Mouse (Mus musculus): ENCODE results near the gene Zbtb20. TPM values are rescaled to one million over a fixed set of nuclear protein-coding genes. Genes with fewer than 3 reads are reported as not detected.

The Zbtb20 gene
- total and polyA plus RNA-seq, 3 experiments = 1.8 to 18.1 (median 6.6) TPM

DNA sequence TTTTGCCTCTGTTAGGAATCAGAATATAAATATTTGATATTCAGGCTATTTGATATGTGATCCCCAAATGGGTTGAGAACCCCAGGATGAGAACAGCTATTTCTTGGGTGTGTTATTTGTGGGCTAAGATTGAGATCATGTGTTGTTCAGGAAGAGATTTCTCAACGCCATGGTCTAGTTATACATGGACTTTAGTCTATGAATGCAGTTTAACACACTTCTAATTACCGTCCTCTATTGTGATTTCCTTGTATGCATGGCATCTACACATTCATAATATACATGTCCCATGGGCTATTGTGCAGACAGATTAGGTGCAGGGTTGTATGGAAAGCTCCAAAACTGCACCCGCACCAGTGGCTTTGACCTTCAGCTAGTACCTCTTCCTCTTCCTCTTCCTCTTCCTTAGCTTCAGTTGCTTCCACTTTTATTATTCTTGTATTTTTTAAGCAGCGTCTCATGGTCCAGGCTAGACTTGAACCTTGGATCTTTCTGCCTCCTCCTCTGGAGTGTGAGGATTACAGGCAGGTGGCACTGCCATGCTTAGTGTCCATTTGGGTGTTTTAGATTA is 711.3 kb downstream of the Zbtb20 start:
- no peaks in the 10 kb centered on the region for H3K9me3 ChIP-seq (replicated peaks)
- no peak for ATAC-seq (ENCODE audit: extremely low read depth, insufficient number of reproducible peaks, low FRiP score, poor library complexity, severe bottlenecking)
- H3K4me3 ChIP-seq (ENCODE audit: low read depth, low read length) = no peak overlapping the region
- H3K27me3 ChIP-seq (ENCODE audit: insufficient read depth, low read length) = no peaks in the 10 kb centered on the region
- DNase-seq (ENCODE audit: low spot score) = no peak
- TF ChIP-seq CTCF (IDR thresholded peaks at IDR 0.05; ENCODE audit: low read depth, low read length) (no peak), GATA1 (IDR thresholded peaks at IDR 0.05; ENCODE audit: borderline replicate concordance, low read length) (no peak), GATA2 (IDR thresholded peaks at IDR 0.05; ENCODE audit: borderline replicate concordance, low read depth, low read length) (no peak), POLR2AphosphoS5 (IDR thresholded peaks at IDR 0.05; ENCODE audit: insufficient replicate concordance, low read depth, low read length) (no peak)
- no peaks in the 10 kb centered on the region for H3K36me3 ChIP-seq (replicated peaks)
- H3K4me1 ChIP-seq (ENCODE audit: insufficient read depth, low read depth, low read length) = no peaks in the 10 kb centered on the region

DNA sequence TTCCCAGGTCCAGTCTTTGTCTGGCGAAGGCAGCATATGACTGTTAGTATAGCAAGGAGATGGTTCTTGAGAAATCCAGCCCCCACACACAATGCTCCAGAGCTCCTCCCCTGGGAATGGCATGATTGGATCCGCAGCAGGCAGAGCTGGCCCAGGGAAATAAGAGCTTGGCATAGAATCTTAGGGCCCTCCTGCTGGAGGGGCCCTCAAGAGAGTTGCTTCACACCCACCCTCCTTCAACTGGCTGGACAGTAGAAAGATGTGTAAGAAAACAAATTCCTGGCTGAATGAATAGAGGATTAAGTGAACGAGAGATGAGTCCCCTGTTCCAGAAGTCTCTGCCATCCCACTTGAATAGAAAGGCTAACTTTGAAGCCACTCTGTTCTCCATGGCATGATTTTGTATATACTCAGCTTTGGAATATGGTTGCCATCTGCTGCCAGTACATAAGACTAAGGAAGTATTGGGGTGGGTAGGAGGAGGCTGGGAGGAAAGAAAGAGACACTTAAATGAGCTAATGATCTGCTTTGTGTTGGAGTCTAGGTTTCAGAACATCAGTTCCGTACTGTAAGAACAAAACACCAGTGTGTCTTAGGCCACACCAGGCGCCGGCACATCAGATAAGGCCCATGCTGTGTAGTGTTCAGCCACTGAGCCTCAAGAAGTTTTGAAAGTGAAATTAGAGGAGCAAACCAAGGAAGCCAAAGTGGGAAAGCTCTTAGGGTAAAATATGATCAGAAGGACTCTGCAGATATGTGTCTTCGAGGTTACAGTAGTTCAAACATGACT is 715.2 kb downstream of the Zbtb20 start:
- Histone ChIP-seq H3K4me1 (ENCODE audit: insufficient read depth, low read depth, low read length) (no peaks in the 10 kb centered on the region), H3K9me3 (replicated peaks) (no peaks in the 10 kb centered on the region), H3K27me3 (ENCODE audit: insufficient read depth, low read length) (no peaks in the 10 kb centered on the region), H3K36me3 (replicated peaks) (no peaks in the 10 kb centered on the region), H3K4me3 (ENCODE audit: low read depth, low read length) (no peak overlapping the region)
- TF ChIP-seq CTCF (IDR thresholded peaks at IDR 0.05; ENCODE audit: low read depth, low read length) (no peak), POLR2AphosphoS5 (IDR thresholded peaks at IDR 0.05; ENCODE audit: insufficient replicate concordance, low read depth, low read length) (no peak), GATA2 (IDR thresholded peaks at IDR 0.05; ENCODE audit: borderline replicate concordance, low read depth, low read length) (no peak), TAL1 (conservative IDR thresholded peaks at IDR 0.05; ENCODE audit: low read depth, low read length) (no peak), GATA1 (IDR thresholded peaks at IDR 0.05; ENCODE audit: borderline replicate concordance, low read length) (no peak)
- ATAC-seq (ENCODE audit: extremely low read depth, insufficient number of reproducible peaks, low FRiP score, poor library complexity, severe bottlenecking) (no peak), DNase-seq (ENCODE audit: low spot score) (no peak)

DNA sequence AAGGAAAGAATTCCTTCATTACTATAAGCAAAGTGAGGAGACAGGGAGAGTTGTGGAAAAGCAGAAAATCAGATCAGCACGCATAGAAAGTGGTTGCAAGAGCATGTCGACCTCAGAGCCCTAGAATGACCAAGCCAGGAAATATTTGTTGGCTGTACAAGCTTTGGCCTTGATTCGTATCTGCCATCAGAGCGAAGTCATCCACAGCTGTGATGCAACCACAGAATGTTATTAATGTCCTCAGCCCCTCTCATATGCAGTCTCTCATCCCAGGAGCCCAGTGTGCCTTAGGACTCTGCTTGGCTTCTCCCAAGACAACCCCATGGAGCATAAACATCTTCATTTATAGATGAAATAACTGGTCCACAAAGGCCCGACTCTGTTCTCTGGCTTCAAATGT is 716.4 kb downstream of the Zbtb20 start:
- TF ChIP-seq CTCF (IDR thresholded peaks at IDR 0.05; ENCODE audit: low read depth, low read length) (no peak), TAL1 (conservative IDR thresholded peaks at IDR 0.05; ENCODE audit: low read depth, low read length) (no peak), POLR2AphosphoS5 (IDR thresholded peaks at IDR 0.05; ENCODE audit: insufficient replicate concordance, low read depth, low read length) (no peak), GATA1 (IDR thresholded peaks at IDR 0.05; ENCODE audit: borderline replicate concordance, low read length) (no peak), GATA2 (IDR thresholded peaks at IDR 0.05; ENCODE audit: borderline replicate concordance, low read depth, low read length) (no peak)
- no peaks in the 10 kb centered on the region for H3K36me3 ChIP-seq (replicated peaks)
- no peaks in the 10 kb centered on the region for H3K27me3 ChIP-seq (ENCODE audit: insufficient read depth, low read length)
- H3K4me3 ChIP-seq (ENCODE audit: low read depth, low read length) = no peak overlapping the region
- ATAC-seq (ENCODE audit: extremely low read depth, insufficient number of reproducible peaks, low FRiP score, poor library complexity, severe bottlenecking) (no peak), DNase-seq (ENCODE audit: low spot score) (no peak)
- no peaks in the 10 kb centered on the region for H3K4me1 ChIP-seq (ENCODE audit: insufficient read depth, low read depth, low read length)
- H3K9me3 ChIP-seq (replicated peaks) = no peaks in the 10 kb centered on the region

DNA sequence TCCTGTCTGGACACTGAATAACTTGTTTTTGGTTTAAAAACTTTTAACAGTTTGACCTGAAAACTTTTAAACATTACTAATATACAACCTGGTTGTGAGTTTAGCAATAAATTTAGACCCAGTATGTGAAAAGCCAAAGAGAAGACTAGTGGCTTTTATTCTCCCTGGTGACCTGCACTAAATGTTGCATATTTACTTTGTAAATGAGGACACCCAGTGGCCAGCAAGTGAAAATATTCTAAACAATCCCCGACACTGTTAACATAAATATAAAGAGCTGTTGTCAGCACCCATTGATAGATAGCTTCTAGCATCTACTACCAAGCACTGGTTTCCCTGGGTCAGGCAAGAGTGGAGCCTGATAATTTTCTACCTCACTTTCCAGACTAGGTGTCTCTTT is 717.1 kb downstream of the Zbtb20 start:
- Histone ChIP-seq H3K9me3 (replicated peaks) (no peaks in the 10 kb centered on the region), H3K4me1 (ENCODE audit: insufficient read depth, low read depth, low read length) (no peaks in the 10 kb centered on the region)
- no peak for ATAC-seq (ENCODE audit: extremely low read depth, insufficient number of reproducible peaks, low FRiP score, poor library complexity, severe bottlenecking)

DNA sequence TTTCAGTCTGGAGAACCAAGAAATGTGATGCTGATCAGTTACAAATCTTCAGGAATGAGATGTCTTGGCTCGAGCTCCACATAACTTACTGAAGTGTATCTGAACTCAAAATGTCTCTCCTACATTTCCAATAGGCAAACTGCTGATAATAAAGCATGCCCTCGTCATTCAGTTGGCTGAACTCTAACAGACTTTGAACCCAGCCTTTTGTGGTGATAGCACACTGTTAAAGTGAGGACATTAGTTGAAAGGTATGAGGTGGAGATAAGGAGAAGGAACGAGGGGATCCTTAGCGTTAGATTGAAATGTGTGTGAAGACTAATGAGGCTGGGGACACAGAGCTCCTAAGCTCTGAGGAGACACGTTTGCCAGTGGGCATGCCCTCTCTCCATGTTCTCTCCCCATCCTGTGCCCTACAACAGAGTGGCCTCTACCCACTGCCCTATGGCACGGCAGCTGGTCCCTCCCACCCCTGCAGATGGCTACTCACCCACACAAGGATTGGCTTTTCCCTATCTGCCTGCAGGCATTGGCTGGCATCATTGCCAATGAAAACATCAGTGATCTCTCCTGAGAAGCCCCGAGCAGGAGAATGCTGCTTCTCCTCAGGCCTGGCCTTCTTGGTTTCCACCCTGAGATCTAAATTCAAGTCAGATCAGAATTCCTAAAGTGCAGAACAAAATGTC is 721.8 kb downstream of the Zbtb20 start:
- H3K36me3 ChIP-seq (replicated peaks) = no peaks in the 10 kb centered on the region
- DNase-seq (ENCODE audit: low spot score) (no peak), ATAC-seq (ENCODE audit: extremely low read depth, insufficient number of reproducible peaks, low FRiP score, poor library complexity, severe bottlenecking) (no peak)
- H3K4me3 ChIP-seq (ENCODE audit: low read depth, low read length) = no peak overlapping the region
- H3K9me3 ChIP-seq (replicated peaks) = no peaks in the 10 kb centered on the region
- no peaks in the 10 kb centered on the region for H3K27me3 ChIP-seq (ENCODE audit: insufficient read depth, low read length)
- no peaks in the 10 kb centered on the region for H3K4me1 ChIP-seq (ENCODE audit: insufficient read depth, low read depth, low read length)
- no peak for TF ChIP-seq GATA1 (IDR thresholded peaks at IDR 0.05; ENCODE audit: borderline replicate concordance, low read length)
- no peak for TF ChIP-seq GATA2 (IDR thresholded peaks at IDR 0.05; ENCODE audit: borderline replicate concordance, low read depth, low read length)

More for the DNA sequence above, 717.1 kb downstream of the Zbtb20 start:
- no peak overlapping the region for H3K4me3 ChIP-seq (ENCODE audit: low read depth, low read length)
- no peak for DNase-seq (ENCODE audit: low spot score)
- H3K36me3 ChIP-seq (replicated peaks) = no peaks in the 10 kb centered on the region
- TF ChIP-seq GATA1 (IDR thresholded peaks at IDR 0.05; ENCODE audit: borderline replicate concordance, low read length) (no peak), CTCF (IDR thresholded peaks at IDR 0.05; ENCODE audit: low read depth, low read length) (no peak), TAL1 (conservative IDR thresholded peaks at IDR 0.05; ENCODE audit: low read depth, low read length) (no peak), POLR2AphosphoS5 (IDR thresholded peaks at IDR 0.05; ENCODE audit: insufficient replicate concordance, low read depth, low read length) (no peak), GATA2 (IDR thresholded peaks at IDR 0.05; ENCODE audit: borderline replicate concordance, low read depth, low read length) (no peak)
- H3K27me3 ChIP-seq (ENCODE audit: insufficient read depth, low read length) = no peaks in the 10 kb centered on the region

DNA sequence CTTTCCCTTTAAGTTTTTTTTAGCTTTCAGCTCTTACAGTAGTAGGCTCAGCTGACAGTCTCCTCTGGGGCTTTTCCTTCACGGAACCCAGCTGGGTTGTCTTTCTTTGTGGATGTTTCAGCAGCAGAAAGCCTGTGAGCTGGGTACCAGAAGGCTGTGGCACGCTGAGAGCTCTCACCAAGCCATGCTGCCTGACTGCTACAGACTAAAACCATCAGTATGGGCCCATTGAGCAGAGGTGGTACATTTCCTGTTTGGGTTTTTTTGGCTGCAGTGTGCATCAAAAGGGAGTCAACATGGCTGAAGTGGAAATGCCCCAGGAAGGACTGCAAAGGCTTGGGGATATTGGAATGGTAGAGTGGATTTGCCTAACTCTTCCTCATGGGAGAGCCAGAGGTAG is 724.0 kb downstream of the Zbtb20 start:
- ATAC-seq (ENCODE audit: extremely low read depth, insufficient number of reproducible peaks, low FRiP score, poor library complexity, severe bottlenecking) (no peak), DNase-seq (ENCODE audit: low spot score) (no peak)
- no peaks in the 10 kb centered on the region for H3K9me3 ChIP-seq (replicated peaks)
- H3K27me3 ChIP-seq (ENCODE audit: insufficient read depth, low read length) = no peaks in the 10 kb centered on the region; the same call in 1 of the 2 replicates
- no peak overlapping the region for H3K4me3 ChIP-seq (ENCODE audit: low read depth, low read length)
- no peaks in the 10 kb centered on the region for H3K4me1 ChIP-seq (ENCODE audit: insufficient read depth, low read depth, low read length)
- no peaks in the 10 kb centered on the region for H3K36me3 ChIP-seq (replicated peaks)
- TF ChIP-seq GATA1 (IDR thresholded peaks at IDR 0.05; ENCODE audit: borderline replicate concordance, low read length) (no peak), POLR2AphosphoS5 (IDR thresholded peaks at IDR 0.05; ENCODE audit: insufficient replicate concordance, low read depth, low read length) (no peak), GATA2 (IDR thresholded peaks at IDR 0.05; ENCODE audit: borderline replicate concordance, low read depth, low read length) (no peak), CTCF (IDR thresholded peaks at IDR 0.05; ENCODE audit: low read depth, low read length) (no peak), TAL1 (conservative IDR thresholded peaks at IDR 0.05; ENCODE audit: low read depth, low read length) (no peak)

Data from G1E (cell line).